Mouse (Mus musculus) limb, embryonic 13.5 days (tissue): ENCODE data around the gene Jagn1. TPM values are rescaled to one million over a fixed set of nuclear protein-coding genes. Genes with fewer than 3 reads are reported as not detected.

ENCODE experiments used
- ATAC-seq: fragments of 200-750 bp; cut with Nextera tagmentation; 2 replicates; pipeline ENCODE4 v1.8.0; 2017; ENCODE audit warnings: low read depth, moderate number of reproducible peaks, moderate TSS enrichment; ENCODE audit not compliant: low FRiP score
- H3K27ac ChIP-seq: fragments of 300-500 bp; sonication (generic); 2 replicates; pipeline ENCODE4 v1.5.1; 2015; ENCODE audit warnings: inconsistent platforms, mild to moderate bottlenecking, moderate library complexity
- H3K27me3 ChIP-seq: fragments of 300-500 bp; sonication (generic); 2 replicates; pipeline ENCODE4 v1.6.1; 2015; ENCODE audit warnings: mild to moderate bottlenecking, inconsistent platforms
- H3K36me3 ChIP-seq: fragments of 300-500 bp; sonication (generic); 2 replicates; pipeline ENCODE4 v1.6.1; 2015; ENCODE audit warnings: inconsistent platforms, mild to moderate bottlenecking, moderate library complexity
- H3K4me1 ChIP-seq: fragments of 300-500 bp; sonication (generic); 2 replicates; pipeline ENCODE4 v1.6.1; 2015; ENCODE audit warnings: inconsistent platforms
- H3K4me2 ChIP-seq: fragments of 300-500 bp; sonication (generic); replicated peaks from 2 replicates; pipeline ENCODE4 v1.6.1; 2015; ENCODE audit warnings: inconsistent platforms, mild to moderate bottlenecking, moderate library complexity
- H3K4me3 ChIP-seq: fragments of 300-500 bp; sonication (generic); 2 replicates; pipeline ENCODE4 v1.5.1; 2015; ENCODE audit warnings: moderate library complexity, mild to moderate bottlenecking, inconsistent platforms
- H3K9ac ChIP-seq: fragments of 300-500 bp; sonication (generic); 2 replicates; pipeline ENCODE4 v1.6.1; 2015; ENCODE audit warnings: mild to moderate bottlenecking, inconsistent platforms
- H3K9me3 ChIP-seq: fragments of 300-500 bp; sonication (generic); 2 replicates; pipeline ENCODE4 v1.6.1; 2016; ENCODE audit warnings: inconsistent platforms
- WGBS: fragments of 180-500 bp; shearing (Covaris S2); methylation state at CpG from one replicate; pipeline ENCODE4 v1.1.7; 2015; 5-methylcytosine and 5-hydroxymethylcytosine counted together
- polyA plus RNA-seq: library from polyadenylated mRNA; unstranded; fragments of >200 nt; fragmentation: Nextera tagmentation; extraction: Ambion mirVana; gene quantifications from 2 replicates; pipeline ENCODE4 v1.2.1, GENCODE M21; 2015

The Jagn1 gene
- polyA plus RNA-seq, 1 experiment from 2014 or later = 88.2 TPM

DNA sequence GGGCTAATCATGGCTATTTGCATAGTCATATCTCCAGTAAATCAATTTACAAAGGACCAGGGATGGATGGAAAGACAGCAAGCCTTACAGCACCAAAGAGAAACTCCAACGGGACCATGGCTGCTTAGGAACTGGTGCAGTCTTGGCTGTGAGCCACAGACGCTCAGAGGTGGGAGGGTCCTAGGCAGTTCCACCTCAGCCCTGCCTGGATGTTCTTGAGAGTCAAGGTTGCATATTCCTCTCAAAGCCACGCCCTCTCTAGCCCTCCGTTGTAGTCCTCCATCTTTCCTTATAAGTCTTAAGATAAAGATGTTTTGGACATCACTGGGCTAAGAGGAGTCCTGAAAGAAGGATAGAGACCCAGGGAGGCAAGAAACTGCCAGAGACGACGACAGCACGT, 21.7 kb downstream of the Jagn1 start:
- Histone ChIP-seq H3K4me2 (no peak overlapping the region), H3K36me3 (no peaks in the 10 kb centered on the region), H3K27me3 (peaks cover 17% of the 10 kb centered on the region; the same call in 1 of the 2 replicates), H3K4me1 (peaks cover 5% of the 10 kb centered on the region), H3K9me3 (no peaks in the 10 kb centered on the region), H3K9ac (no peak overlapping the region), H3K4me3 (no peak overlapping the region), H3K27ac (no peak overlapping the region)
- no peak for ATAC-seq
- 67% methylated on average over 7 of the region's 7 CpGs for WGBS

DNA sequence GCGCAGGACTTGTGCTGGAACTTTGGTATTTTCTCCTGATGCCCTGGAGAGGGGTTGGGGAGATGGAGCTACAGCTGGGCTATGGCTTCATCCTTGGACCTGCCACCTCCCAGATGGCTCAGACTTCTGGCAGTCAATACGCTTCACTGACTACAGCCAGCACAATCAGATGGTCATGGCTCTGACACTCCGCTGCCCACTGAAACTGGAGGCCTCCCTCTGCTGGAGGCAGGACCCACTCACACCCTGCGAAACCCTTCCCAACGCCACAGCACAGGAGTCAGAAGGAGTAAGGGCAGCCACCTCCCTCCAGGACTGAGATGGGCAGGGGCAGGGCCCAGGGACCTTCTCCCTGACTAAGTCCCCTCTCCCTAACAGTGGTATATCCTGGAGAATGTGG, 23.2 kb downstream of the Jagn1 start:
- Histone ChIP-seq H3K4me3 (no peak overlapping the region), H3K4me1 (peaks cover 13% of the 10 kb centered on the region), H3K9ac (no peak overlapping the region), H3K4me2 (no peak overlapping the region), H3K36me3 (no peaks in the 10 kb centered on the region), H3K9me3 (no peaks in the 10 kb centered on the region), H3K27ac (no peak overlapping the region), H3K27me3 (peaks cover 32% of the 10 kb centered on the region)
- 64% methylated on average over 5 of the region's 5 CpGs for WGBS
- no peak for ATAC-seq

DNA sequence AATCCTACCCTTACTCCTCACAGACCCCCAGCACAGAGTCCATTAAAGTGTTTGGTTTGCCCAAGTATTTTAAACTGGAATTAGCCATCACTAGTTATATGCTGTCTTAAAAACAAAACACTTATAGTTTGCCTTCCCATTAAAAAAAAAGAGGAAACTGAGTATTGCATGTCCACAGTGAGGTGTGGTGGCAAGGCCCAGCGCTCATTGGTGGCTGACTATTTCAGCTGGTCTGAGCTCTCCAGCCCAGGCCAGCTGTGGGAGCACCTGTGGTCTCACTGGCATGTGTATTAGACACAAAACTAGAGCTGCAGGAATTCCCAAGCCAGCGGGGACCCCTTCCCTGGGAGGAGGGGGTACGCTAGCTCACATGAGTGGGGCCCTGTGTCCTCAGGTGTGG, 26.1 kb downstream of the Jagn1 start:
- 58% methylated on average over 3 of the region's 3 CpGs for WGBS
- H3K9me3 ChIP-seq = no peaks in the 10 kb centered on the region
- peak overlapping the region; percentile 72 for H3K4me2 ChIP-seq
- H3K36me3 ChIP-seq = no peaks in the 10 kb centered on the region
- no peak for ATAC-seq
- H3K4me1 ChIP-seq = peaks cover 30% of the 10 kb centered on the region
- no peak overlapping the region for H3K4me3 ChIP-seq
- H3K27me3 ChIP-seq = peaks cover 52% of the 10 kb centered on the region
- H3K9ac ChIP-seq = no peak overlapping the region
- H3K27ac ChIP-seq = no peak overlapping the region

DNA sequence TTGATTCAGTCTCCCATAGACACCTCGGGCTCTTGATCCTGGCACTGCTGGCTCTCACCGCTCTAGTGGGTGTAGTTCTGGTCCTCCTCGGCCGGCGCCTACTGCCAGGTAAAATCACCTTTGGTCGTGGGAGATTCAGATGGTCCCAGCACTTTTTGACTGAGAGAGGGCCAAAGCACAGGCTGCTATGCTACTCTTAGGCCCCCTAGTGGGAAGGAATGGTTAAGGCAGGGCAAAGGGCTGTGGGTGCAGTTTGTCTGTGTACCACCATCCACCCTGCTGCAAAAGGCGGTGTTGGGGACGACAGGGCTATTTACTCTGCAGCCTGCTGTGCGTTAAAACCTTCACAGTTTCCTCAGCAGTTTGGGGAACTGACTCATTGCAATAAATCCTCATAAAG, 26.7 kb downstream of the Jagn1 start:
- 7% methylated on average over 9 of the region's 9 CpGs for WGBS
- H3K27me3 ChIP-seq = peaks cover 52% of the 10 kb centered on the region
- peak overlapping the region; percentile 46 for H3K4me3 ChIP-seq
- peak; percentile 71; the same call in 1 of the 2 replicates for ATAC-seq
- H3K4me2 ChIP-seq = peak overlapping the region; percentile 72
- no peak overlapping the region for H3K27ac ChIP-seq
- no peaks in the 10 kb centered on the region for H3K9me3 ChIP-seq
- H3K9ac ChIP-seq = peak overlapping the region; percentile 60
- peaks cover 30% of the 10 kb centered on the region for H3K4me1 ChIP-seq
- H3K36me3 ChIP-seq = no peaks in the 10 kb centered on the region

- no peak overlapping the region; the same call in 1 of the 2 replicates for H3K27ac ChIP-seq
- peaks cover 52% of the 10 kb centered on the region for H3K27me3 ChIP-seq
- H3K4me2 ChIP-seq = peak overlapping the region; percentile 72
- H3K9me3 ChIP-seq = no peaks in the 10 kb centered on the region
- ATAC-seq = peak; percentile 68
- H3K9ac ChIP-seq = peak overlapping the region; percentile 60
- peak overlapping the region; percentile 46 for H3K4me3 ChIP-seq
- WGBS = 2% methylated on average over 30 of the region's 31 CpGs
- no peaks in the 10 kb centered on the region for H3K36me3 ChIP-seq
- H3K4me1 ChIP-seq = peaks cover 30% of the 10 kb centered on the region
Observed at GRCm38 (mm10) chr6:113469432-113469831, 27.1 kb downstream of the Jagn1 start.

- Histone ChIP-seq H3K36me3 (no peaks in the 10 kb centered on the region), H3K4me2 (peak within 1 kb of the TSS; percentile 52), H3K4me1 (peaks cover 30% of the 10 kb centered on the region), H3K4me3 (peak within 1 kb of the TSS; percentile 26), H3K9ac (peak within 1 kb of the TSS; percentile 55), H3K27me3 (peaks cover 46% of the 10 kb centered on the region), H3K9me3 (no peaks in the 10 kb centered on the region), H3K27ac (no peak within 1 kb of the TSS)
- ATAC-seq = no peak
- 20% methylated on average over 12 of the region's 12 CpGs for WGBS
Observed at GRCm38 (mm10) chr6:113471297-113471936, 29.0 kb downstream of the Jagn1 start, which contains the start of gene Il17rc. Gene Il17rc (plus strand): TSS chr6:113471427.

DNA sequence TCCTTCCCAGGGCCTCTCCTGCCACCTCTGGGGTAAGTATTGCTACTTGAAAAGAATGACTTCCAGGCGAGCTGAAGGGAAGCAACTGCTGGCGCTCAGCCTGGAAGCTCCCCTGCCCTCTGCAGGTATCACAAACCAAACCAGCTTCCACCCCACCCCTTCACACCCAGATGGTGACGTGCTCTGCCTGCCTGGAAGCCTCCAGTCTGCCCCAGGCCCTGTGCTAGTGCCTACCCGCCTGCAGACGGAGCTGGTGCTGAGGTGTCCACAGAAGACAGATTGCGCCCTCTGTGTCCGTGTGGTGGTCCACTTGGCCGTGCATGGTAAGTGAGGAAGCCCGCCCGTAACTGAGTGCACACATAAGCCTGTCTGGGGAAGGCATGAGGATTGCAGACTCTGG, 29.7 kb downstream of the Jagn1 start:
- WGBS = 51% methylated on average over 10 of the region's 10 CpGs
- peak overlapping the region; percentile 52 for H3K4me2 ChIP-seq
- H3K9ac ChIP-seq = no peak overlapping the region; the same call in 1 of the 2 replicates
- ATAC-seq = no peak
- no peaks in the 10 kb centered on the region for H3K36me3 ChIP-seq
- H3K4me3 ChIP-seq = no peak overlapping the region
- peaks cover 49% of the 10 kb centered on the region for H3K27me3 ChIP-seq
- H3K9me3 ChIP-seq = no peaks in the 10 kb centered on the region
- H3K27ac ChIP-seq = no peak overlapping the region
- peaks cover 30% of the 10 kb centered on the region for H3K4me1 ChIP-seq

GRCm38 (mm10) chr6:113473246-113473645, 30.9 kb downstream of the Jagn1 start:
- Histone ChIP-seq H3K4me3 (no peak overlapping the region), H3K27me3 (peaks cover 55% of the 10 kb centered on the region), H3K4me1 (peaks cover 30% of the 10 kb centered on the region), H3K36me3 (no peaks in the 10 kb centered on the region), H3K27ac (no peak overlapping the region), H3K9me3 (no peaks in the 10 kb centered on the region), H3K9ac (no peak overlapping the region), H3K4me2 (no peak overlapping the region)
- no peak for ATAC-seq
- 56% methylated on average over 2 of the region's 2 CpGs for WGBS

DNA sequence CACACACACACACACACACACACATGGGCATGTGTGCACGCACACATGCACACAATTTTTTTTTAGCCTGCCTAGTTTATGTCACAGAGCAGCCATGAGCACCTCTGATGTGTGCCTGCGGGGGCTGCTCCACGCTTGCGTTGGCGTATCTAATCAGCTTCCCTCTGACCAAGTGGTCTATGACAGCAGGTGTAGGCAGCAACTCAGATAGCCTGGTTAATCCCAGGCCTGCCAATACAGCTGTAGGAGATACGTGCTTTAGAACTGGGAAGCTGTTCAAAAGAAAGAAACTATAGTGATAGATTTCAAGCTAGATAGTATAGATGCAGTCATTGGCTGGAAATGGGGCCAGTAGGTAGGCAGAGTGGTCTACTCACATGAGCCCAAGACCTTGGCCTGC, 31.3 kb downstream of the Jagn1 start:
- H3K9me3 ChIP-seq = no peaks in the 10 kb centered on the region
- H3K4me1 ChIP-seq = peaks cover 28% of the 10 kb centered on the region
- no peak overlapping the region for H3K9ac ChIP-seq
- no peak overlapping the region for H3K27ac ChIP-seq
- ATAC-seq = no peak
- H3K4me2 ChIP-seq = no peak overlapping the region
- H3K27me3 ChIP-seq = peaks cover 55% of the 10 kb centered on the region
- no peaks in the 10 kb centered on the region for H3K36me3 ChIP-seq
- WGBS = 84% methylated on average over 6 of the region's 6 CpGs
- no peak overlapping the region for H3K4me3 ChIP-seq

GRCm38 (mm10) chr6:113477353-113477752, 35.0 kb downstream of the Jagn1 start:
- Histone ChIP-seq H3K9me3 (no peaks in the 10 kb centered on the region), H3K4me1 (peaks cover under 1% of the 10 kb centered on the region), H3K4me2 (no peak overlapping the region), H3K9ac (no peak overlapping the region), H3K36me3 (no peaks in the 10 kb centered on the region), H3K27ac (no peak overlapping the region), H3K4me3 (no peak overlapping the region), H3K27me3 (peaks cover 56% of the 10 kb centered on the region)
- WGBS = 39% methylated on average over 7 of the region's 7 CpGs
- no peak for ATAC-seq

DNA sequence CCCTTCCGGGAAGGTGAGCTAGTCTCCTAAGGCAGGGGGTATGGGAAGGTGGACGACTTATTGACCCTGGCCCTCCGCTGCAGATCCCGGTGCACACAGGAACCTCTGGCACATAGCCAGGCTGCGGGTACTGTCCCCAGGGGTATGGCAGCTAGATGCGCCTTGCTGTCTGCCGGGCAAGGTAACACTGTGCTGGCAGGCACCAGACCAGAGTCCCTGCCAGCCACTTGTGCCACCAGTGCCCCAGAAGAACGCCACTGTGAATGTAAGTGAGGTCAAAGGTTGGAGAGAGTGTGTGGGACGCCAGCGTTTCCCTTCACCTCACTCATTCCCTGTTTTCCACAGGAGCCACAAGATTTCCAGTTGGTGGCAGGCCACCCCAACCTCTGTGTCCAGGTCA, 36.5 kb downstream of the Jagn1 start:
- no peak overlapping the region for H3K4me2 ChIP-seq
- H3K9me3 ChIP-seq = no peaks in the 10 kb centered on the region
- H3K36me3 ChIP-seq = no peaks in the 10 kb centered on the region
- no peak for ATAC-seq
- peaks cover 60% of the 10 kb centered on the region for H3K27me3 ChIP-seq
- 83% methylated on average over 10 of the region's 10 CpGs for WGBS
- no peak overlapping the region for H3K4me3 ChIP-seq
- H3K9ac ChIP-seq = no peak overlapping the region
- H3K27ac ChIP-seq = no peak overlapping the region
- H3K4me1 ChIP-seq = peaks cover 11% of the 10 kb centered on the region

- Histone ChIP-seq H3K27me3 (peaks cover 60% of the 10 kb centered on the region), H3K4me3 (no peak overlapping the region), H3K4me2 (no peak overlapping the region), H3K9me3 (no peaks in the 10 kb centered on the region), H3K36me3 (no peaks in the 10 kb centered on the region), H3K9ac (no peak overlapping the region), H3K4me1 (peaks cover 13% of the 10 kb centered on the region), H3K27ac (no peak overlapping the region)
- no peak for ATAC-seq
- WGBS = 60% methylated on average over 18 of the region's 18 CpGs
Observed at GRCm38 (mm10) chr6:113480555-113481373, 38.4 kb downstream of the Jagn1 start.
